Mouse (Mus musculus): ENCODE results near the gene Kif23. TPM values are rescaled to one million over a fixed set of nuclear protein-coding genes. Genes with fewer than 3 reads are reported as not detected.

The Kif23 gene
- polyA plus RNA-seq (2015; fragmentation: Nextera tagmentation; extraction: Ambion mirVana): 10.1 and 12.9 TPM in 2 replicates

GRCm38 (mm10) chr9:61946623-61947401, at the start of gene Kif23:
Gene Kif23 (minus strand): TSS chr9:61946774.
- WGBS: under 1% methylated on average over 44 of the region's 44 CpGs
- H3K4me2 ChIP-seq (ENCODE audit: low read length): peak within 1 kb of the TSS; percentile 100
- H3K27ac ChIP-seq (ENCODE audit: low read length): peak within 1 kb of the TSS; percentile 63; the same call in 1 of the 2 replicates
- peak within 1 kb of the TSS; percentile 62 for H3K9ac ChIP-seq (ENCODE audit: low read depth, low read length)
- no peaks in the 10 kb centered on the region for H3K36me3 ChIP-seq (ENCODE audit: control insufficient read depth, insufficient read depth, low read length)
- peak within 1 kb of the TSS; percentile 61 for H3K4me3 ChIP-seq (ENCODE audit: low read depth, low read length)
- H3K9me3 ChIP-seq (replicated peaks; ENCODE audit: control insufficient read depth, low read length, poor library complexity, severe bottlenecking): no peaks in the 10 kb centered on the region
- no peaks in the 10 kb centered on the region for H3K27me3 ChIP-seq (ENCODE audit: control insufficient read depth, insufficient read depth, low read depth, low read length)
- H3K4me1 ChIP-seq (ENCODE audit: control insufficient read depth, insufficient read depth, low read length): peaks cover 12% of the 10 kb centered on the region
- peak; percentile 90 for ATAC-seq

GRCm38 (mm10) chr9:61991158-61991557, 44.6 kb upstream of the Kif23 start:
- Histone ChIP-seq H3K27ac (ENCODE audit: low read length) (no peak overlapping the region), H3K4me3 (ENCODE audit: low read depth, low read length) (no peak overlapping the region), H3K4me2 (ENCODE audit: low read length) (no peak overlapping the region), H3K4me1 (ENCODE audit: control insufficient read depth, insufficient read depth, low read length) (no peaks in the 10 kb centered on the region), H3K9ac (ENCODE audit: low read depth, low read length) (no peak overlapping the region), H3K36me3 (ENCODE audit: control insufficient read depth, insufficient read depth, low read length) (no peaks in the 10 kb centered on the region), H3K9me3 (replicated peaks; ENCODE audit: control insufficient read depth, low read length, poor library complexity, severe bottlenecking) (no peaks in the 10 kb centered on the region), H3K27me3 (ENCODE audit: control insufficient read depth, insufficient read depth, low read depth, low read length) (no peaks in the 10 kb centered on the region)
- ATAC-seq: no peak
- WGBS: 79% methylated on average over 4 of the region's 4 CpGs

GRCm38 (mm10) chr9:61990738-61991137, 44.2 kb upstream of the Kif23 start:
- WGBS: 55% methylated on average over 3 of the region's 3 CpGs
- H3K9me3 ChIP-seq (replicated peaks; ENCODE audit: control insufficient read depth, low read length, poor library complexity, severe bottlenecking): no peaks in the 10 kb centered on the region
- H3K4me1 ChIP-seq (ENCODE audit: control insufficient read depth, insufficient read depth, low read length): no peaks in the 10 kb centered on the region
- no peak overlapping the region for H3K4me2 ChIP-seq (ENCODE audit: low read length)
- no peak overlapping the region for H3K9ac ChIP-seq (ENCODE audit: low read depth, low read length)
- H3K27ac ChIP-seq (ENCODE audit: low read length): no peak overlapping the region
- ATAC-seq: no peak
- no peaks in the 10 kb centered on the region for H3K36me3 ChIP-seq (ENCODE audit: control insufficient read depth, insufficient read depth, low read length)
- H3K4me3 ChIP-seq (ENCODE audit: low read depth, low read length): no peak overlapping the region
- no peaks in the 10 kb centered on the region for H3K27me3 ChIP-seq (ENCODE audit: control insufficient read depth, insufficient read depth, low read depth, low read length)

GRCm38 (mm10) chr9:61986055-61986454, 39.5 kb upstream of the Kif23 start:
- ATAC-seq: no peak

GRCm38 (mm10) chr9:61985183-61985863, 38.7 kb upstream of the Kif23 start:
- no peak overlapping the region for H3K9ac ChIP-seq (ENCODE audit: low read depth, low read length)
- H3K4me2 ChIP-seq (ENCODE audit: low read length): no peak overlapping the region
- WGBS: 56% methylated on average over 11 of the region's 11 CpGs
- H3K9me3 ChIP-seq (replicated peaks; ENCODE audit: control insufficient read depth, low read length, poor library complexity, severe bottlenecking): no peaks in the 10 kb centered on the region
- ATAC-seq: no peak
- H3K27ac ChIP-seq (ENCODE audit: low read length): no peak overlapping the region
- H3K36me3 ChIP-seq (ENCODE audit: control insufficient read depth, insufficient read depth, low read length): no peaks in the 10 kb centered on the region
- H3K27me3 ChIP-seq (ENCODE audit: control insufficient read depth, insufficient read depth, low read depth, low read length): no peaks in the 10 kb centered on the region
- no peak overlapping the region for H3K4me3 ChIP-seq (ENCODE audit: low read depth, low read length)
- no peaks in the 10 kb centered on the region for H3K4me1 ChIP-seq (ENCODE audit: control insufficient read depth, insufficient read depth, low read length)

More at GRCm38 (mm10) chr9:61986055-61986454, 39.5 kb upstream of the Kif23 start:
- H3K27me3 ChIP-seq (ENCODE audit: control insufficient read depth, insufficient read depth, low read depth, low read length): no peaks in the 10 kb centered on the region
- H3K4me1 ChIP-seq (ENCODE audit: control insufficient read depth, insufficient read depth, low read length): no peaks in the 10 kb centered on the region
- no peak overlapping the region for H3K9ac ChIP-seq (ENCODE audit: low read depth, low read length)
- no peak overlapping the region for H3K4me3 ChIP-seq (ENCODE audit: low read depth, low read length)
- no peak overlapping the region for H3K27ac ChIP-seq (ENCODE audit: low read length)
- H3K9me3 ChIP-seq (replicated peaks; ENCODE audit: control insufficient read depth, low read length, poor library complexity, severe bottlenecking): no peaks in the 10 kb centered on the region
- H3K4me2 ChIP-seq (ENCODE audit: low read length): no peak overlapping the region
- H3K36me3 ChIP-seq (ENCODE audit: control insufficient read depth, insufficient read depth, low read length): no peaks in the 10 kb centered on the region
- 86% methylated on average over 7 of the region's 7 CpGs for WGBS

GRCm38 (mm10) chr9:61982940-61983620, 36.5 kb upstream of the Kif23 start:
- no peak for ATAC-seq
- Histone ChIP-seq H3K4me3 (ENCODE audit: low read depth, low read length) (no peak overlapping the region), H3K27me3 (ENCODE audit: control insufficient read depth, insufficient read depth, low read depth, low read length) (no peaks in the 10 kb centered on the region), H3K9me3 (replicated peaks; ENCODE audit: control insufficient read depth, low read length, poor library complexity, severe bottlenecking) (no peaks in the 10 kb centered on the region), H3K9ac (ENCODE audit: low read depth, low read length) (no peak overlapping the region), H3K36me3 (ENCODE audit: control insufficient read depth, insufficient read depth, low read length) (no peaks in the 10 kb centered on the region), H3K4me1 (ENCODE audit: control insufficient read depth, insufficient read depth, low read length) (no peaks in the 10 kb centered on the region), H3K27ac (ENCODE audit: low read length) (no peak overlapping the region), H3K4me2 (ENCODE audit: low read length) (no peak overlapping the region)
- WGBS: 90% methylated on average over 7 of the region's 7 CpGs

- Histone ChIP-seq H3K27me3 (ENCODE audit: control insufficient read depth, insufficient read depth, low read depth, low read length) (no peaks in the 10 kb centered on the region), H3K9me3 (replicated peaks; ENCODE audit: control insufficient read depth, low read length, poor library complexity, severe bottlenecking) (no peaks in the 10 kb centered on the region), H3K4me1 (ENCODE audit: control insufficient read depth, insufficient read depth, low read length) (no peaks in the 10 kb centered on the region), H3K9ac (ENCODE audit: low read depth, low read length) (no peak overlapping the region), H3K27ac (ENCODE audit: low read length) (no peak overlapping the region), H3K36me3 (ENCODE audit: control insufficient read depth, insufficient read depth, low read length) (no peaks in the 10 kb centered on the region), H3K4me3 (ENCODE audit: low read depth, low read length) (no peak overlapping the region), H3K4me2 (ENCODE audit: low read length) (no peak overlapping the region)
- 85% methylated on average over 5 of the region's 5 CpGs for WGBS
- ATAC-seq: no peak
Measured at GRCm38 (mm10) chr9:61981876-61982275, 35.3 kb upstream of the Kif23 start.

GRCm38 (mm10) chr9:61979983-61980382, 33.4 kb upstream of the Kif23 start:
- Histone ChIP-seq H3K27me3 (ENCODE audit: control insufficient read depth, insufficient read depth, low read depth, low read length) (no peaks in the 10 kb centered on the region), H3K9me3 (replicated peaks; ENCODE audit: control insufficient read depth, low read length, poor library complexity, severe bottlenecking) (no peaks in the 10 kb centered on the region), H3K9ac (ENCODE audit: low read depth, low read length) (no peak overlapping the region), H3K4me3 (ENCODE audit: low read depth, low read length) (no peak overlapping the region), H3K4me1 (ENCODE audit: control insufficient read depth, insufficient read depth, low read length) (no peaks in the 10 kb centered on the region), H3K4me2 (ENCODE audit: low read length) (no peak overlapping the region), H3K36me3 (ENCODE audit: control insufficient read depth, insufficient read depth, low read length) (no peaks in the 10 kb centered on the region), H3K27ac (ENCODE audit: low read length) (no peak overlapping the region)
- WGBS: 97% methylated on average over 2 of the region's 2 CpGs
- ATAC-seq: no peak

Data from midbrain, embryonic 16.5 days (tissue).